Mouse (Mus musculus): ENCODE results near the gene Gm20388.

GRCm38 (mm10) chr8:123253451-123254098 lies 3342.9 kb downstream of the Gm20388 start:
- TF ChIP-seq POLR2A (IDR thresholded peaks at IDR 0.05; ENCODE audit: insufficient read depth, low read length) (no peak), CTCF (IDR thresholded peaks at IDR 0.05; ENCODE audit: low read depth, low read length) (no peak)

Data from ES-Bruce4 (cell line).